Mouse (Mus musculus) mouse embryonic stem cell (cell line): Measurements from ENCODE around the gene 4930524B15Rik.
"Not testable (repeated sequence)": the region's sequence is repeated elsewhere in the genome, so short reads cannot be mapped to it uniquely, and the experiment has no call there.

Source experiments
- in situ Hi-C, 2 experiments: fragments of 300-500 bp; cut with MboI; formaldehyde crosslinking; loops; 1 replicate in 1 of 2; 3 replicates in 1 of 2; pipeline ENCODE4 v1.14.3; 2019 to 2020; ENCODE audit warnings: low sequenced_read_pairs in 2 of 2, low pct_unique_long_range_greater_than_20kb in 1 of 2, mixed read lengths in 1 of 2; ENCODE audit not compliant: unreplicated experiment in 1 of 2

The 4930524B15Rik gene

GRCm38 (mm10) chr11:31981830-31982229 lies 16.4 kb downstream of the 4930524B15Rik start:
- in situ Hi-C loops, result no loop called here

- in situ Hi-C loops, result not testable (repeated sequence)
These were observed 17.0 kb downstream of the 4930524B15Rik start for GRCm38 (mm10) chr11:31982247-31982943.

- in situ Hi-C loops, result no loop called here
These were observed 17.9 kb downstream of the 4930524B15Rik start for GRCm38 (mm10) chr11:31983249-31983648.

DNA sequence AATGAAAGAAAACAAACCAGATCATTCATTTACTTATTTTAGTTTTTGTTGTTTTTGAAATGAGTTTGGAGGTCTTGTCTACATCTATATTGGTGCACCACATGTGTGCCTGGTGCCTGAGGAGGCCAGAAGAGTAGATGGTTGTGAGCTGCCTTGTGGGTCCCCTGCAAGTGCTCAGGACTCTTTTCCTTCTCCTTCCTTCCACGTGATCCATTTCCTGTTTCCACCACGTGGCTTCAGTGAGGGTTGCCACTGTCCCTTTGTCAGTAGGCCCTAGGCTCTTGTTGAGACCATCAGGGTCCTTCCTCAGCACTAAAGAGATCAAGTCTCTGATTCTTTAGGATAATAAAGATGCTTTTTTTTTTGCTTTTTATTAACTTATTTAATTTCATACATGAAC lies 19.4 kb downstream of the 4930524B15Rik start:
- in situ Hi-C loops, result no loop called here

- in situ Hi-C loops, result no loop called here
These were observed 27.1 kb downstream of the 4930524B15Rik start for GRCm38 (mm10) chr11:31992535-31992934.

DNA sequence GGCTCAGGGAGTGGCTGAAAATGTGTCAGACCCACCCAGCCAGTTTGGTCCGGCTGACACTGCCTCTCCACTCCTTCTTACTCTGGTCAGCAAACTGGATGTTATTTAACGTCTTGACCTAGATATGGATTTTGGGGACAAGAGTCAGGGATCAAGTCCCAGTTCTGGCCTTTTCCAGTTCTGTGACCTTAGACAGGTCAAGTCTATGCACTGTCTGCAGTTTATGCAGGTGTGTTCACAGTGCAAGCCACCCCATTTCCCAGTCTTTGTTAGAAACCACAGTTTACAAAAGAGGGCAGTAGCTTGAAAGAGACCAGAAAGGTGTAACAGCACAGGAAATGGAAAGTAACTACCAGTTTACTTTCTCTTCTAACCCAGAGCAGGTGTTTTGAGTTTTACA lies 34.3 kb downstream of the 4930524B15Rik start:
- in situ Hi-C loops, result no loop called here

DNA sequence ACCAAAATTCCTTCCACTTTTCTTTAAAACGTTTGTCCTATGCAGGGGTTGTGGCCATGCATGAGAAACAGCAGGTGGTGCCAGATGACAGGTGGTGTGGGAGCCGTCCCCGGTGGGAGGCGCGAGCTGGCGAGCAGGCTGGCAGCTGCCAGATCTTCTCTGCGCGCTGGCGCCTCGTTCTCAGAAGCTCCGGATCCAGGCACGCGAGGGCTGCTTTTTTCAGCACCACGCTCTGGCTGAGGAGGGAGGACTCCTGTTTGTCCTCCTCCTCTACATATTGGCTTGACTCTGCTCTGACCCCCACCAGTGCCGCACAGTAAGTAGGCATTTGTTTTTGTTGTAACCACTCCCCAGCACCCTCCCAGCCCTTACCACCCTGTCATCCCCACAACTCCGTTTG lies 34.9 kb downstream of the 4930524B15Rik start, which contains the start of gene Nsg2:
Gene Nsg2 (plus strand): TSS at position 183 of the 400 bp plus-strand sequence.
- in situ Hi-C loops, result no loop called here

DNA sequence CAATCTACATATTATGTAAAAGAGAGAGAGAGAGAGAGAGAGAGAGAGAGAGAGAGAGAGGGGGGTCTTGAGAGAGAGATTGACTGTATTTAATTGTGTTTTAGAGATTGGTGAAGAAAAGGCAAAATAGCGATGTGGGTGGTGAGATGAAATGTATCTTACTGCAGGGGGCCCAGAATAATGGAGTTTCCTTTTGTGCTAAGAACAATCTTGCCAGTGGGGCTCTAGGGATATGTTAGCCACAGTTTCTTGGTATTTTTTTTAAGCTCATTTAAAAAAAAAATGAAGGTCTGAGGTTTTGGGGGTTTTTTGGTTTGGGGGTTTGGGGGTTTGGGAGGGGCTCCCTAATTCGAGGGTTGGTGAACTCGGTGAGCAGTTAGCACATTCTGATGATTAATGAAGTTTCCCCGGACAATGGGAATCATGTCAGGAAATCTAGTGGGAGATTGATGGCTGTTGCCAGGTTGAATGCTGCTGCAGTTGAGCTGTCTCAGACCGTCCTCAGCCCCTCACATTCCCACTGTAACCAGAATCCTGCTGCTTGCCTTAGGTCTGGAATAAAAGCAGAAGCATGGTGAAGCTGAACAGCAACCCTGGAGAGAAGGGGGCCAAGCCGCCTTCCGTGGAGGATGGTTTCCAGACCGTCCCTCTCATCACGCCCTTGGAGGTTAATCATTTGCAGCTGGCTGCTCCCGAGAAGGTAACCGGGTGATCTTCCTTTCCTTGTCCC lies 36.0 kb downstream of the 4930524B15Rik start:
- in situ Hi-C loops, result no loop called here

DNA sequence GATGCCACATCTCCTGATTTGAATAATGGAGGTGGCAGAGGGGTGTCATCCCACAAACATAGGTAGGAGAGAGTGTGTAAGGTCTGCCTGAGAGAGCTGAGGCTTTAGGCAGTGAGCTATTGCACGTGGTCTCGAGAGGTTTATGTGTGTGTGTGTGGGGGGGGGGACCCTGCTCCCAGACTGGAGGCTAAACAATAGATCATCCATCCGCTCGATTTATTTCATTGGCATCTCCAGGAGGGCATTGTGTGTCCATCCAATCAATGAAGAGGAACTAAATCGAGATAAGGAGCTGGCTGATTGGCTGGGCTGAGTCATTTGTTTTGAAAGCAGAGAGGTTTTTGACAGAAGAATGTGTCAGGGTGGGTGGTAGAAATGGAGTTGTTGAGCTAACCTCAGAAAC lies 37.3 kb downstream of the 4930524B15Rik start:
- in situ Hi-C loops, result no loop called here

GRCm38 (mm10) chr11:32008049-32008448 lies 42.7 kb downstream of the 4930524B15Rik start:
- in situ Hi-C loops, result not testable (repeated sequence)

- in situ Hi-C loops, result no loop called here
These were observed 43.5 kb downstream of the 4930524B15Rik start for GRCm38 (mm10) chr11:32008852-32009251.

DNA sequence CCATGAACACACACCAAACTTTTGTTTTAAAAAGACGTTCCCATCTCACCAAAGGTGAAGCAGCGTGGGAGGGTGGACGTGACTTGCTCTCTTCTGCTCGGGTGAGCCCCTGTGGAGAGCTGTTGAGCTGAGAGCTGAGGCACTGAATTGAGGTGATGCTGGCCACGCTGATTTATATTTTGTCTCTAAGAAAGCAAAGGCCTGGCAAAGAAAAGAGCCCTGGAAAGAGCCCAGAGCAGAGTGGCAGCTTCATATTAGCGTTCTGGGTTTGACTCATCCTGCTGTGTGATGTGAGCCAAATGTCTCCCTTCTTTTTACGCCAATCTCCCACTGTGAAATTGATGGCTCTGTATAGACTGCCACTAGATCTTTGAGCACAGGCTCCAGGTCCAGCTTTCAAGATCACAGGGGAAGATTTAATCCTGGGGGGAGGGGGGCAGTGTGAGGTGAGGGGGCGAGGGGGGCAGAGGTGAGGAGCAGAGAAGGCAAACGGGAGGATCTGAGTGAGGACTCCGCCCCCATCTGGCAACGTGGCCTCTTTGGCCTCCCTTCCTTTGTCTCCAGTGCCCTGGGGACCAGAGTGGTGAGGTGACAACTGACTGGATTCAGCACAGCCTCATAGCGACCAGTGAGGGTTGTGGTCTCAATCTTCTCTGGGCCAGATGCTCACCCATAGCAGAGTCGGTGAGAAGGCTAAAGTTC lies 44.7 kb downstream of the 4930524B15Rik start:
- in situ Hi-C loops, result no loop called here

- in situ Hi-C loops, result no loop called here
These were observed 45.2 kb downstream of the 4930524B15Rik start for GRCm38 (mm10) chr11:32010663-32010970.

DNA sequence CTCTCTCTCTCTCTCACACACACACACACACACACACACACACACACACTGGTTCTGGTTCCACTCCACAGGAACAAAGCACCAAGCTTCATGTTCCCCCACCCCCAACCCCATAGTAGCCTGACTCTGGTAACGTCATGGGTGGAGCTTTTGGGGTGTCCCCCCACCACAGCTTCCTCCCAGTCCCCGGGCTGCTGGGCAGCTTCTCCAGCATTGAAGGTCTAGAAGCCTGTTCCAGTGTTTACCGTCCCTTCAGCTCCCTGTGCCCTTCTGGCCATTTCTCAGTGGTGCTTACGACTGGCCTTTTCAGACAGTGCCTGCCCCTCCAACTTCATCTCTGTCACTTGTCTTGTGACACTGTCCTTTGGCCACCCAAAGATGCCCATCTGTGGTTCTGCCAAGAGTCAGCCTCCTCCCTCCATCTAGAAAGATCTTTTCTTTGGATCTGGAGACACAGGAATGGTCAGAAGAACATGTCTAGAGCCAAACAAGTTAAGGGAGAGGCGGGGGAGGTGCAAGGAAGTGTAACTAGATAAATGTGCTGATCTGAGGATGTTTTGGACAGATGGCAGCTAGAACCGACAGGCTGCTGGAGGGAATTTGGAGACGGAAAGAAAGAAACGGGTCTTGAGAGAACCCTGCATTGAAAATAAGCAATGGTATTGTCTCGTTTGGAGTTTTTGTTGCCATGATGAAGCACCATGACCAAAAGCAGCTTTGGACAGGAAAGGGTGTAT lies 46.6 kb downstream of the 4930524B15Rik start:
- in situ Hi-C loops, result no loop called here

GRCm38 (mm10) chr11:32013014-32013427 lies 47.6 kb downstream of the 4930524B15Rik start:
- in situ Hi-C loops, result no loop called here

GRCm38 (mm10) chr11:32013561-32013960 lies 48.2 kb downstream of the 4930524B15Rik start:
- in situ Hi-C loops, result no loop called here

DNA sequence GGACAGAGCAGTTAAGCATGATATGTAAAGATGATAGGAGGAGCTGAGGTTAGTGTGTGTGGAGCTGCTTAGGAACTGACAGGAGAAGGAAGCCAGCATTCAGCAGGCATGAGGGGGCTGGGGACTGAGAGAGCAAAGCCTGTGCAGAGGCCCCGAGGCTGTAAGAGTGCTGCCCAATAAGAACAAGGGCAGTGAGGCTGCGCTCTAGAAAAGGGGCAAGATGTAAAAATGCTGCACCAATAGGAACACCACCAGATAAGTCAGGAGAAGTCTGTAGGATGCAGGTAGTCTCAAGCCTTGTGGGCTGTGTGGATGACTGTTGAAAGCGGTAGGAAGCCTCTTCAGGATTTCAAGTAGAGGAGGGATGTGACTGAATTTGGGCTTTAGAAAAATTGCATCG lies 52.8 kb downstream of the 4930524B15Rik start:
- in situ Hi-C loops, result no loop called here

DNA sequence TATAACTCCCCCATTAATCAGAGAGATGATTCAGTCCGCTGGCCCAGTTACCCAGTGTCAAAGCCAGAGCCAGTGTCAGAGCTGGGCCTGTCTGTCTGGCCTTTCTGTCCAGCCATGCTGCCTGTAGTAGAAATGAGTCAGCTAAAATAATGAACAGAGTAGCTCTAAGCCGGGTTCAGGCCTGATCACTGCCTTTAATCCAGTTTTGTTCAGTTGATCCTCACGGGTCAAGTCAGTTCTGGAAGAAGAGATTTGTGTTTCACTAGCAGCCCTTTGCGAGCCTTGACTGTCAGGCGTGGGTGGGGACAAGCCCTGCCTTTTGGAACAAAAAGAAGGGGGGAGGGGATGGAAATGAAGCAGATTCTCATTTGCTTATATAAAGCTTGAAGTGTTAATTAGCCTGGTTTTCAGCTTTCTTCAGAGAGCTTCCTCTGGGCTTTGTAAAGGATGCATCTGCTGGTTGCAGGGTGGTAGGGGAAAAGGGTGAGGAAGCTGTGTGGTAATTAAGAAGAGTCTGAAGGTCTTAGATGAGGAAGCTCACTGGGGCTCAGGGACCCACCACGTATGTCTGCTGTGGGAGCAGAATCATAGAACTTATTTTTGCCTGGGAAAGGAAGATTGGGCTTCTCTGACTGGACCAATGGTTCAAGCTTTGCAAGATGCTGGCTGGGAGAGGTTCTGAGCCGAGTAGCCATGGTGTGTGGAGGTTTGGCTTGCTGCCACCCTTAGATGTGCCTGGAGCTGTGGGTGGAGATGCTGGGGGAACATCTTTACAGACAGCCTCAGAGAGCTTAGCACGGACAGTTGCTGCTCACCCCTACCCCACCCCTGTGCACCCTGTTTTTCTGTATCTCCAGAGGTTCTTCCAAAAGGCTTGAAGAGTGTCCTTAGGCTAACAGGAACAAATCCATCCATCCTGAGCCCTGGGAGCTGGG lies 54.9 kb downstream of the 4930524B15Rik start:
- in situ Hi-C loops, result no loop called here
